In genomic region chr13:24318618-24319017, GRCm38 (mm10) we compare ENCODE assay signal across 7 mouse cellular contexts. TPM values are rescaled to one million over a fixed set of nuclear protein-coding genes. Genes with fewer than 3 reads are reported as not detected.
A peak's percentile ranks its signal among the peaks of the same experiment; 100 is the strongest.
DNase-seq lines count a peak whose midpoint lies in the region; ATAC-seq lines count a peak whose summit lies in the region.

No protein-coding gene starts in this region.

- no peak overlapping the region for H3K27ac ChIP-seq in hindbrain, embryonic 15.5 days (replicated peaks)
- H3K27ac ChIP-seq in hindbrain, embryonic 16.5 days (ENCODE audit: low read depth, low read length) = no peak overlapping the region

- H3K9ac ChIP-seq in hindbrain, embryonic 15.5 days = no peak overlapping the region
- H3K9ac ChIP-seq in hindbrain, embryonic 16.5 days (ENCODE audit: low read depth, low read length) = no peak overlapping the region

- H3K36me3 ChIP-seq in hindbrain, embryonic 15.5 days = no peaks in the 10 kb centered on the region
- H3K36me3 ChIP-seq in hindbrain, embryonic 16.5 days (ENCODE audit: control insufficient read depth, insufficient read depth, low read length) = no peaks in the 10 kb centered on the region

- H3K4me2 ChIP-seq in hindbrain, embryonic 15.5 days = no peak overlapping the region
- no peak overlapping the region for H3K4me2 ChIP-seq in hindbrain, embryonic 16.5 days (ENCODE audit: low read length)

- no peaks in the 10 kb centered on the region for H3K9me3 ChIP-seq in hindbrain, embryonic 15.5 days
- no peaks in the 10 kb centered on the region for H3K9me3 ChIP-seq in hindbrain, embryonic 16.5 days (ENCODE audit: control insufficient read depth, low read length)

- H3K4me3 ChIP-seq in hindbrain, embryonic 15.5 days = no peak overlapping the region
- H3K4me3 ChIP-seq in hindbrain, embryonic 16.5 days (ENCODE audit: low read length) = no peak overlapping the region

- peak; percentile 15 to 29 for DNase-seq in B cell, adult 2 months
- peak; percentile 33 for DNase-seq in Muller cell, postnatal 12 days (ENCODE audit: inconsistent ontology term)
- DNase-seq in frontal cortex, postnatal 36 days (ENCODE audit: low spot score in 2 of 2) = peak; percentile 14 to 30
- DNase-seq in lung, postnatal 36 days = peak; percentile 28
- DNase-seq in urinary bladder, postnatal 10 days (ENCODE audit: low spot score) = no peak

- H3K27me3 ChIP-seq in hindbrain, embryonic 15.5 days = no peaks in the 10 kb centered on the region
- H3K27me3 ChIP-seq in hindbrain, embryonic 16.5 days (replicated peaks; ENCODE audit: control insufficient read depth, insufficient read depth, low read length) = no peaks in the 10 kb centered on the region

- H3K4me1 ChIP-seq in hindbrain, embryonic 15.5 days (replicated peaks) = no peaks in the 10 kb centered on the region
- no peaks in the 10 kb centered on the region for H3K4me1 ChIP-seq in hindbrain, embryonic 16.5 days (ENCODE audit: control insufficient read depth, insufficient read depth, low read depth, low read length)

- WGBS in hindbrain, embryonic 15.5 days = 24% methylated on average over 4 of the region's 4 CpGs
- WGBS in hindbrain, embryonic 16.5 days = 25% methylated on average over 4 of the region's 4 CpGs

- peak; percentile 61; the same call in 1 of the 2 replicates for ATAC-seq in hindbrain, embryonic 15.5 days (ENCODE audit: low FRiP score, low read depth)
- no peak for ATAC-seq in hindbrain, embryonic 16.5 days

RNA-seq across cellular contexts. Expression of gene Cmah, which starts 8.6 kb away (rescaled TPM):
- polyA plus RNA-seq in hindbrain, embryonic 15.5 days (2015; fragmentation: Nextera tagmentation; extraction: Ambion mirVana) = 0.18 and 0.20 TPM in 2 replicates
- 0.11 and 0.16 TPM in 2 replicates for polyA plus RNA-seq in hindbrain, embryonic 16.5 days (2015; fragmentation: Nextera tagmentation; extraction: Ambion mirVana)

RNA-seq across cellular contexts. Expression of gene Carmil1, which starts 38.0 kb away (rescaled TPM):
- 39.9 and 42.8 TPM in 2 replicates for polyA plus RNA-seq in hindbrain, embryonic 15.5 days (2015; fragmentation: Nextera tagmentation; extraction: Ambion mirVana)
- 43.5 and 50.6 TPM in 2 replicates for polyA plus RNA-seq in hindbrain, embryonic 16.5 days (2015; fragmentation: Nextera tagmentation; extraction: Ambion mirVana)
